Mouse (Mus musculus) brain, adult 2 months (tissue): ENCODE measurements around the gene Mapkap1.

ENCODE experiments used
- DNase-seq: peaks from one replicate; pipeline ENCODE4 v3.0.0; 2011; ENCODE audit warnings: low read depth, low spot score

The Mapkap1 gene

DNA sequence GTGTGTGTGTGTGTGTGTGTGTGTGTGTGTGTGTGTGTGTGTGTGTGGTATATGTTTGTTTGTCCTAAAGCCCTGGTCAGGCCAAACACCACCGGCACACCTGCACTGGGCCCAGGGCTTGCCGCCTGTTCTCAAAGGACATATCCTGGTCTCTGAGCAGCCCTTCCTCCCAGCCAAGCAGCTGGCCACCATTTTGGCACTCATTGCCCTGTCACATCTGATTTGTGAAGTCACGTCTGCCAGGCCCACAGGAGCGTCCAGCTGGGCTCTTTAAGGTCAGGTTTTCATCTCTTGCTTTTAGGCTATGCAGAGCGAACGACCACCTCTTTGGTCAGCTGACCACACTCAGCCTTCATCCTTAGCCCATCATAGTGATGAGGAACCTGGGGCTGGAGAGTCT lies 223.9 kb downstream of the Mapkap1 start:
- no peak for DNase-seq

DNA sequence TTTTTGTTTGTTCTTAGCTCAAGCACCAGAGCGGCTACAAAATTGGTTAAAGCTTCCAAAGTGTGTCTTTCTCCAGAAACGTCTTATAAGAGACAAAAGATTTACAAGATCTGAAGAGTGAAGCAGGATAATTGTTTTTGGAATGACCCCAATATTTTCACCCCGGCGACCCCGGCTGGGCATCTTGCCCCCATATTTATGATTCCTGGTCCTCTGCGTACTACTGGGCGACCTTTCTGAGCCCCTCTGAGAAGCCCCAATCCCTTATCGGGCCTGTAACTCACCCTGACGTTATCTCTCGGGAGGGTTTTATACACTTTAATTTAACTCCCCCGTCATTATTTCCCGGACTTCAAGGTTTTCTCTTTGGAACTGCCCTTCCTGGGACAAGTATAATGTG lies 225.5 kb downstream of the Mapkap1 start:
- no peak for DNase-seq

GRCm38 (mm10) chr2:34635249-34636165 lies 228.9 kb downstream of the Mapkap1 start:
- no peak for DNase-seq

GRCm38 (mm10) chr2:34638955-34639650 lies 232.5 kb downstream of the Mapkap1 start:
- DNase-seq = peak; percentile 88

- no peak for DNase-seq
Observed at GRCm38 (mm10) chr2:34639725-34640124, 233.2 kb downstream of the Mapkap1 start.

- no peak for DNase-seq
Observed at GRCm38 (mm10) chr2:34642351-34642750, 235.8 kb downstream of the Mapkap1 start.

DNA sequence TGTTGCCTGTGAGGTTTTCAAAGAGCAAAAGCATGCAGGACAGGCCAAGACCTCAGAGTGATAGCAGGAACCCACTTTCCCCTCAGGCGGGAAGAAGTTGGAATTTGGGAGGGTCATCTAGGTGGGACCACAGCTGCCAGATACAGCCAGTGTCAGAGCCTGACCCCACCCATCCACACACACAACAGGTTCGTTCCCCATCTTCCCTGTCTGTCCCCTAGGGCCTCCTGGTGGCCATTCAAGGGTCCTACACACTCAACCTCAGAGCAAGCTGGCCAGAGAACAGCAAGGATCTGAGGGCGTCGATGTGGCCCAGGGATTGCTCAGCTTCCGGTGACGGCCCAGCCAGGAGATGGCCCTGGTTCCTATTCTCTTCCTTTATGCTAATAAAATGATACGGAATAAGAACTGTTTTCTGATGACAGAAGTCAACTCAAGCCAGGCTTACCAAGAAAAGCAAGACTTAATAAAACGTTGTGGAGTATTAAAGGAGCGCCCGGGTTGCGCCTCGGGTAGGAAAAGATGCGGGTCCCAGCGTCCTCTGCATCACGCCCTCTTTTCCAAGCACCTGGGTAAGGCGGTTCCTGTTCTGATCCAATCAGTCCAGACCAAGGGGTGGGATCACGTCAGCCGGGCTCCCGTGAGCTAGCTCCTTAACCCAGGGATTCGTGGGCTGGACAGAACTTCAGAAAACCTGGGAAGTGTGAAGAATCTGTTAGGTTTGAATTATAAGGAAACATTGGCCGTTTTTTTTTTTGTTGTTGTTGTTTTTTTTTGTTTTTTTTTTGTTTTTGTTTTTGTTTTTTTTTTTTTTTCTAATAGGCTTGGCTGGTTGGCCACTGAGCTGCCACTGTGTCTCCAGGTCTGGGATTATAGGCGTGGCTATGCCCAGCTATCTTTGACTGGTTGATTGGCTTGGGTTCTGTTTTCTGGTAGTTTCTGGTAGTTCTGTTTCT lies 238.3 kb downstream of the Mapkap1 start:
- no peak for DNase-seq

DNA sequence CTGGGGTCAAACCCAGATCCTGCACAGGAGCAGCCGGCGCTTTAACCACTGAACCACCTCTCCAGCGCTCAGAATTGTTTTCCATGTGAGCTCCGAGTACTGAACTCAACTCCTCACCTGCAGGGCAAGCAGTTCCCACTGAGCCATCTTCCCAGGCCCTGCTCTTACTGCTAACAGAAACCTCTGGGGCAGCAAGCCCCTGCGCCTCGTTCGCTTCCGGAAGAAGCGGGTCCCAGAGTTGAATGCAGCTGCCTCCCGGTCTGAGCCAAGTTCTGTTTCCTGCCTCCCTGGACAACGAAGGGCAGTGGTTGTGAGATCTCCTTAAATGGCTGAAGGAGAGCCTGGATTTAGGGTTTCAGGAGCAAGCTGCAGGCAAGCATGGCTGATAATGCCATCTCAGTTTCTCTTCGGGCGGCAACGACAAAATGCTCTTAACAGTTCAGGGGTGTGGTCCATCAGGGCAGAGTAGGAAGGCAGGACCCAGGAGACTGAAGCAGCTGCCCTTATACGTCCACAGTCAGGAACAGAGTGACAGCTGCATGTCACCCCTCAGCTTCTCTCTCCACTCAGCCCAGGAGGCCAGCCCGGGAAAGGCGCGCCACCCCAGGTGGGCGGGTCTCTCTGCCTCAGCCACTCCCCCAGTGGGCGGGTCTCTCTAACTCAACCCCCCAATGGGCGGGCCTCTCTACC lies 239.4 kb downstream of the Mapkap1 start:
- peak; percentile 55 for DNase-seq

DNA sequence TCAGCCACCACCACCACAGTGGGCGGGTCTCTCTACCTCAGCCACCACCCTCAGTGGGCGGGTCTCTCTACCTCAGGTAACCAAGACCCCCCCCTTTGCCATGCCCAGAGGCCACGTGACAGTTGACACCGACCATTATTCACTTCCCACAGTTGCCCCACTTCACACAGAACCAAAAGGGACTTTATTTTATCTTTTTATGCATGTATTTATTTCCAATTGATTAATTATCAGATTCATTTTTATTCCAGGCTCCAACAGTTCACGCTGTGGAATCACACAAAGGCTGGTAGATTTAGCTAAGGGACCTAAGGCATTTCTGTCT lies 239.9 kb downstream of the Mapkap1 start:
- no peak for DNase-seq

GRCm38 (mm10) chr2:34647410-34647809 lies 240.8 kb downstream of the Mapkap1 start:
- no peak for DNase-seq

- no peak for DNase-seq
Observed at GRCm38 (mm10) chr2:34667820-34668219, 261.2 kb downstream of the Mapkap1 start.

GRCm38 (mm10) chr2:34668440-34669191 lies 262.0 kb downstream of the Mapkap1 start:
- DNase-seq = peak; percentile 22

GRCm38 (mm10) chr2:34669203-34669746 lies 262.7 kb downstream of the Mapkap1 start:
- no peak for DNase-seq

DNA sequence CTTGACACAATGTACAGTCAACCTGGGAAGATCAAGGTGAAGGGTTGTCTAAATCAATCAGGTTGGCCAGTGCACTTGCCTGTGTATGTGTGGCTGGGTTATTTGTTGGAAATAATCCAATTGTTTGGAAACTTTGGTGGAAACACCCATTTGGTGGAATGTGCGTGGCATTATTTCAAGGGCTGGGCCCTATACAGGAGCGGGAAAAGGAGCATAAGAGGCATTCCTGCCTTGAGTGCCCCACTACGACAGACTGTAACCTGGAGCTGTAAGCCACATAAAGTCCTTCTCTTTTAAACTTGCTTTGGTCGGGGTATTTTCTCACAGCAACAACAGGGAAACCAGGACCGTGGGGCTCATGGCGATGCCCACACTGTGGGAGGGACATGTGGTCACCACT lies 263.9 kb downstream of the Mapkap1 start:
- no peak for DNase-seq

- peak; percentile 85 for DNase-seq
Observed at GRCm38 (mm10) chr2:34671385-34672026, 264.9 kb downstream of the Mapkap1 start.

DNA sequence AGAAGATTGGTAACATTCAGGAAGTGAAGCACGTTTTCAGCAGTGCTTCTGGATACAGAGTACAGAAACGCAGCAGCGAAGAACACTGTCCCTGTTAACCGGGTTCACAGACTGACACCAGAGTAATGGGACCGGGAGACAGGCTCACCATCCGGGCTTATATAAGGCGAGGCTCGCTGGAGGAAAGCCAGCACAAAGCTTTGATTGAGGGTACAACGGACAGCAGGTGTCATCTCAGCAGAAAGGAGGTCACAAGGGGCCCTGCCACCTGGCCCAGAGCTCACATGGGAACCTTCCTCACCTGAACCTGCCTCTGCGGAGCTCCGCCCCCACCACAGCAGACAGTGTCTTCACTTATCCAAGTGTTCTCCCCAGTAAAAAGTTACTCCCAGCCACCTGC lies 267.3 kb downstream of the Mapkap1 start:
- DNase-seq = peak; percentile 33
